Mouse (Mus musculus): ENCODE data around the gene LTO1.

- TF ChIP-seq CTCF (IDR thresholded peaks at IDR 0.05; ENCODE audit: control insufficient read depth, insufficient read depth, insufficient read length) (no peak), MAX (IDR thresholded peaks at IDR 0.05) (no peak), USF1 (IDR thresholded peaks at IDR 0.05; ENCODE audit: low read depth) (no peak), CEBPB (IDR thresholded peaks at IDR 0.05; ENCODE audit: low read depth) (no peak), MYOD1 (IDR thresholded peaks at IDR 0.05; ENCODE audit: control insufficient read depth, insufficient read length, low read depth) (no peak), MYOG (IDR thresholded peaks at IDR 0.05; ENCODE audit: control insufficient read depth, extremely low read depth, insufficient read length) (no peak)
Observed at GRCm38 (mm10) chr7:144918823-144919222, 3.9 kb downstream of the LTO1 start.
